Mouse (Mus musculus) heart, embryonic 13.5 days (tissue): ENCODE measurements at regions not wholly inside any gene's neighbourhood (a gene's known extent, or its start where the extent isn't known, plus 50 kb on each side); places are given as distances from the start of the nearest gene placed in this dataset.

ENCODE experiments used
- ATAC-seq: fragments of 200-750 bp; cut with Nextera tagmentation; 2 replicates; pipeline ENCODE4 v1.8.0; 2017; ENCODE audit warnings: moderate TSS enrichment; ENCODE audit not compliant: insufficient number of reproducible peaks, low FRiP score, low TSS enrichment; ENCODE audit errors: extremely low read depth
- H3K27ac ChIP-seq: fragments of 300-500 bp; sonication (generic); replicated peaks from 2 replicates; pipeline ENCODE4 v1.5.1; 2015; ENCODE audit warnings: moderate library complexity, mild to moderate bottlenecking, inconsistent platforms
- H3K27me3 ChIP-seq: fragments of 300-500 bp; sonication (generic); replicated peaks from 2 replicates; pipeline ENCODE4 v1.6.1; 2015; ENCODE audit warnings: mild to moderate bottlenecking, inconsistent platforms
- H3K36me3 ChIP-seq: fragments of 300-500 bp; sonication (generic); 2 replicates; pipeline ENCODE4 v1.6.1; 2015; ENCODE audit warnings: mild to moderate bottlenecking, inconsistent platforms
- H3K4me1 ChIP-seq: fragments of 300-500 bp; sonication (generic); 2 replicates; pipeline ENCODE4 v1.6.1; 2015; ENCODE audit warnings: inconsistent platforms
- H3K4me2 ChIP-seq: fragments of 300-500 bp; sonication (generic); 2 replicates; pipeline ENCODE4 v1.6.1; 2015; ENCODE audit warnings: inconsistent platforms, mild to moderate bottlenecking, moderate library complexity
- H3K4me3 ChIP-seq: fragments of 300-500 bp; sonication (generic); 2 replicates; pipeline ENCODE4 v1.5.1; 2015; ENCODE audit warnings: moderate library complexity, mild to moderate bottlenecking, inconsistent platforms
- H3K9ac ChIP-seq: fragments of 300-500 bp; sonication (generic); 2 replicates; pipeline ENCODE4 v1.6.1; 2015; ENCODE audit warnings: inconsistent platforms, mild to moderate bottlenecking, moderate library complexity
- H3K9me3 ChIP-seq: fragments of 300-500 bp; sonication (generic); 2 replicates; pipeline ENCODE4 v1.6.1; 2016; ENCODE audit warnings: inconsistent platforms
- WGBS: fragments of 180-500 bp; shearing (Covaris S2); methylation state at CpG from one replicate; pipeline ENCODE4 v1.1.7; 2015; ENCODE audit warnings: mixed read lengths; 5-methylcytosine and 5-hydroxymethylcytosine counted together

- Histone ChIP-seq H3K9me3 (peaks cover 3% of the 10 kb centered on the region; the same call in 1 of the 2 replicates), H3K27me3 (no peaks in the 10 kb centered on the region), H3K9ac (no peak overlapping the region), H3K4me3 (no peak overlapping the region), H3K4me2 (no peak overlapping the region), H3K4me1 (no peaks in the 10 kb centered on the region), H3K36me3 (no peaks in the 10 kb centered on the region), H3K27ac (no peak overlapping the region)
- 61% methylated on average over 3 of the region's 3 CpGs for WGBS
- no peak for ATAC-seq
Measured at GRCm38 (mm10) chr14:79929451-79929850, 54.4 kb upstream of the Olfm4 start.

GRCm38 (mm10) chr14:79927161-79927560 is 56.7 kb upstream of the Olfm4 start:
- Histone ChIP-seq H3K36me3 (no peaks in the 10 kb centered on the region), H3K4me2 (no peak overlapping the region), H3K9ac (no peak overlapping the region), H3K27ac (no peak overlapping the region), H3K9me3 (peaks cover 3% of the 10 kb centered on the region; the same call in 1 of the 2 replicates), H3K4me3 (no peak overlapping the region), H3K27me3 (no peaks in the 10 kb centered on the region), H3K4me1 (no peaks in the 10 kb centered on the region)
- no peak for ATAC-seq
- WGBS, result 81% methylated on average over 1 of the region's 1 CpGs

GRCm38 (mm10) chr14:79916960-79917848 is 66.7 kb upstream of the Olfm4 start:
- H3K9ac ChIP-seq, result no peak overlapping the region
- ATAC-seq, result no peak
- H3K4me3 ChIP-seq, result no peak overlapping the region
- H3K4me2 ChIP-seq, result no peak overlapping the region
- no peaks in the 10 kb centered on the region for H3K27me3 ChIP-seq
- 64% methylated on average over 9 of the region's 9 CpGs for WGBS
- H3K4me1 ChIP-seq, result no peaks in the 10 kb centered on the region
- H3K27ac ChIP-seq, result no peak overlapping the region
- no peaks in the 10 kb centered on the region for H3K36me3 ChIP-seq
- H3K9me3 ChIP-seq, result no peaks in the 10 kb centered on the region

- no peak overlapping the region for H3K4me2 ChIP-seq
- ATAC-seq, result no peak
- no peak overlapping the region for H3K27ac ChIP-seq
- no peak overlapping the region for H3K4me3 ChIP-seq
- H3K4me1 ChIP-seq, result no peaks in the 10 kb centered on the region
- no peaks in the 10 kb centered on the region for H3K9me3 ChIP-seq
- H3K36me3 ChIP-seq, result no peaks in the 10 kb centered on the region
- no peaks in the 10 kb centered on the region for H3K27me3 ChIP-seq
- WGBS, result 66% methylated on average over 4 of the region's 4 CpGs
- H3K9ac ChIP-seq, result no peak overlapping the region
Measured at GRCm38 (mm10) chr14:79914966-79915365, 68.9 kb upstream of the Olfm4 start.

- Histone ChIP-seq H3K4me1 (no peaks in the 10 kb centered on the region), H3K4me3 (no peak overlapping the region), H3K27ac (no peak overlapping the region), H3K36me3 (no peaks in the 10 kb centered on the region), H3K27me3 (no peaks in the 10 kb centered on the region), H3K4me2 (no peak overlapping the region), H3K9me3 (no peaks in the 10 kb centered on the region), H3K9ac (no peak overlapping the region)
- ATAC-seq, result no peak
Measured at GRCm38 (mm10) chr14:79913315-79913714, 70.6 kb upstream of the Olfm4 start.

GRCm38 (mm10) chr14:79912610-79913009 is 71.3 kb upstream of the Olfm4 start:
- H3K4me3 ChIP-seq, result no peak overlapping the region
- no peaks in the 10 kb centered on the region for H3K9me3 ChIP-seq
- ATAC-seq, result no peak
- no peaks in the 10 kb centered on the region for H3K36me3 ChIP-seq
- no peak overlapping the region for H3K4me2 ChIP-seq
- H3K27me3 ChIP-seq, result no peaks in the 10 kb centered on the region
- no peak overlapping the region for H3K9ac ChIP-seq
- H3K4me1 ChIP-seq, result no peaks in the 10 kb centered on the region
- no peak overlapping the region for H3K27ac ChIP-seq
- 35% methylated on average over 4 of the region's 4 CpGs for WGBS

- no peak overlapping the region for H3K9ac ChIP-seq
- H3K4me2 ChIP-seq, result no peak overlapping the region
- 41% methylated on average over 4 of the region's 4 CpGs for WGBS
- no peaks in the 10 kb centered on the region for H3K27me3 ChIP-seq
- no peaks in the 10 kb centered on the region for H3K9me3 ChIP-seq
- H3K4me3 ChIP-seq, result no peak overlapping the region
- H3K27ac ChIP-seq, result no peak overlapping the region
- no peaks in the 10 kb centered on the region for H3K36me3 ChIP-seq
- no peaks in the 10 kb centered on the region for H3K4me1 ChIP-seq
- ATAC-seq, result no peak
Measured at GRCm38 (mm10) chr14:79907761-79908160, 76.1 kb upstream of the Olfm4 start.

- Histone ChIP-seq H3K27ac (no peak overlapping the region), H3K9me3 (no peaks in the 10 kb centered on the region), H3K9ac (no peak overlapping the region), H3K4me2 (no peak overlapping the region), H3K4me3 (no peak overlapping the region), H3K27me3 (no peaks in the 10 kb centered on the region), H3K4me1 (no peaks in the 10 kb centered on the region), H3K36me3 (no peaks in the 10 kb centered on the region)
- 68% methylated on average over 2 of the region's 2 CpGs for WGBS
- ATAC-seq, result no peak
Measured at GRCm38 (mm10) chr14:79905574-79905973, 78.3 kb upstream of the Olfm4 start.

- no peaks in the 10 kb centered on the region for H3K27me3 ChIP-seq
- H3K27ac ChIP-seq, result no peak overlapping the region
- H3K4me2 ChIP-seq, result no peak overlapping the region
- H3K9me3 ChIP-seq, result no peaks in the 10 kb centered on the region
- 20% methylated on average over 1 of the region's 1 CpGs for WGBS
- H3K9ac ChIP-seq, result no peak overlapping the region
- no peak for ATAC-seq
- H3K4me3 ChIP-seq, result no peak overlapping the region
- no peaks in the 10 kb centered on the region for H3K36me3 ChIP-seq
- peaks cover 10% of the 10 kb centered on the region; the same call in 1 of the 2 replicates for H3K4me1 ChIP-seq
Measured at GRCm38 (mm10) chr14:79902355-79902754, 81.5 kb upstream of the Olfm4 start.

GRCm38 (mm10) chr14:79898240-79898639 is 85.6 kb upstream of the Olfm4 start:
- H3K4me2 ChIP-seq, result no peak overlapping the region
- peaks cover 10% of the 10 kb centered on the region; the same call in 1 of the 2 replicates for H3K4me1 ChIP-seq
- no peak overlapping the region for H3K4me3 ChIP-seq
- no peaks in the 10 kb centered on the region for H3K36me3 ChIP-seq
- no peak overlapping the region for H3K27ac ChIP-seq
- no peaks in the 10 kb centered on the region for H3K27me3 ChIP-seq
- 7% methylated on average over 5 of the region's 5 CpGs for WGBS
- no peak for ATAC-seq
- no peaks in the 10 kb centered on the region for H3K9me3 ChIP-seq
- H3K9ac ChIP-seq, result no peak overlapping the region

- H3K4me3 ChIP-seq, result no peak overlapping the region
- no peak overlapping the region for H3K4me2 ChIP-seq
- 75% methylated on average over 4 of the region's 4 CpGs for WGBS
- no peaks in the 10 kb centered on the region for H3K9me3 ChIP-seq
- no peaks in the 10 kb centered on the region for H3K36me3 ChIP-seq
- H3K27me3 ChIP-seq, result no peaks in the 10 kb centered on the region
- no peak overlapping the region for H3K27ac ChIP-seq
- no peak overlapping the region for H3K9ac ChIP-seq
- no peak for ATAC-seq
- H3K4me1 ChIP-seq, result peaks cover 7% of the 10 kb centered on the region; the same call in 1 of the 2 replicates
Measured at GRCm38 (mm10) chr14:79893241-79893640, 90.6 kb upstream of the Olfm4 start.

- no peaks in the 10 kb centered on the region for H3K4me1 ChIP-seq
- WGBS, result 52% methylated on average over 2 of the region's 2 CpGs
- no peak for ATAC-seq
Measured at GRCm38 (mm10) chr14:79890682-79891081, 93.2 kb upstream of the Olfm4 start.

More at GRCm38 (mm10) chr14:79890682-79891081, 93.2 kb upstream of the Olfm4 start:
- no peaks in the 10 kb centered on the region for H3K36me3 ChIP-seq
- H3K4me2 ChIP-seq, result no peak overlapping the region
- no peak overlapping the region for H3K4me3 ChIP-seq
- no peak overlapping the region for H3K27ac ChIP-seq
- H3K9me3 ChIP-seq, result no peaks in the 10 kb centered on the region
- no peak overlapping the region for H3K9ac ChIP-seq
- H3K27me3 ChIP-seq, result no peaks in the 10 kb centered on the region
